Mouse (Mus musculus): ENCODE results near the gene Clk3.

The Clk3 gene

GRCm38 (mm10) chr9:57765364-57766351, at the start of gene Clk3:
TSS of gene Clk3 (minus strand) at chr9:57765860.
- peak; percentile 53 to 67 for DNase-seq (ENCODE audit: low spot score in 2 of 2)

GRCm38 (mm10) chr9:57814866-57815265, 49.2 kb upstream of the Clk3 start:
- DNase-seq (ENCODE audit: low spot score in 2 of 2), result no peak

GRCm38 (mm10) chr9:57814014-57814413, 48.4 kb upstream of the Clk3 start:
- no peak for DNase-seq (ENCODE audit: low spot score in 2 of 2)

GRCm38 (mm10) chr9:57811793-57812733, 46.4 kb upstream of the Clk3 start:
- no peak for DNase-seq (ENCODE audit: low spot score in 2 of 2)

GRCm38 (mm10) chr9:57810691-57811090, 45.0 kb upstream of the Clk3 start:
- DNase-seq (ENCODE audit: low spot score in 2 of 2), result no peak

GRCm38 (mm10) chr9:57808771-57809310, 43.2 kb upstream of the Clk3 start:
- no peak for DNase-seq (ENCODE audit: low spot score in 2 of 2)

- DNase-seq (ENCODE audit: low spot score in 2 of 2), result no peak
Measured at GRCm38 (mm10) chr9:57807174-57807651, 41.6 kb upstream of the Clk3 start.

- DNase-seq (ENCODE audit: low spot score in 2 of 2), result no peak
Measured at GRCm38 (mm10) chr9:57806066-57806481, 40.4 kb upstream of the Clk3 start.

GRCm38 (mm10) chr9:57805087-57805737, 39.6 kb upstream of the Clk3 start:
- DNase-seq (ENCODE audit: low spot score in 2 of 2), result no peak

- DNase-seq (ENCODE audit: low spot score in 2 of 2), result no peak
Measured at GRCm38 (mm10) chr9:57803839-57804238, 38.2 kb upstream of the Clk3 start.

- no peak for DNase-seq (ENCODE audit: low spot score in 2 of 2)
Measured at GRCm38 (mm10) chr9:57803047-57803446, 37.4 kb upstream of the Clk3 start.

GRCm38 (mm10) chr9:57800325-57800975, 34.8 kb upstream of the Clk3 start:
- no peak for DNase-seq (ENCODE audit: low spot score in 2 of 2)

GRCm38 (mm10) chr9:57798725-57799253, 33.1 kb upstream of the Clk3 start:
- DNase-seq (ENCODE audit: low spot score in 2 of 2), result no peak

- DNase-seq (ENCODE audit: low spot score in 2 of 2), result no peak
Measured at GRCm38 (mm10) chr9:57797456-57797855, 31.8 kb upstream of the Clk3 start.

GRCm38 (mm10) chr9:57789733-57790132, 24.1 kb upstream of the Clk3 start:
- no peak for DNase-seq (ENCODE audit: low spot score in 2 of 2)

GRCm38 (mm10) chr9:57782656-57783055, 17.0 kb upstream of the Clk3 start:
- no peak for DNase-seq (ENCODE audit: low spot score in 2 of 2)

GRCm38 (mm10) chr9:57775736-57776135, 10.1 kb upstream of the Clk3 start:
- no peak for DNase-seq (ENCODE audit: low spot score in 2 of 2)

- DNase-seq (ENCODE audit: low spot score in 2 of 2), result no peak
Measured at GRCm38 (mm10) chr9:57775026-57775425, 9.4 kb upstream of the Clk3 start.

- DNase-seq (ENCODE audit: low spot score in 2 of 2), result no peak
Measured at GRCm38 (mm10) chr9:57774168-57774567, 8.5 kb upstream of the Clk3 start.

GRCm38 (mm10) chr9:57773754-57774153, 8.1 kb upstream of the Clk3 start:
- DNase-seq (ENCODE audit: low spot score in 2 of 2), result no peak

Measured in spleen, postnatal 14 days (tissue).